Mouse (Mus musculus): ENCODE results near the gene Dnmt3l. TPM values are rescaled to one million over a fixed set of nuclear protein-coding genes. Genes with fewer than 3 reads are reported as not detected.
A peak's percentile ranks its signal among the peaks of the same experiment; 100 is the strongest.

The Dnmt3l gene
- 0.13 and 0.37 TPM in 2 replicates for polyA plus RNA-seq (2015; fragmentation: Nextera tagmentation; extraction: Ambion mirVana)

DNA sequence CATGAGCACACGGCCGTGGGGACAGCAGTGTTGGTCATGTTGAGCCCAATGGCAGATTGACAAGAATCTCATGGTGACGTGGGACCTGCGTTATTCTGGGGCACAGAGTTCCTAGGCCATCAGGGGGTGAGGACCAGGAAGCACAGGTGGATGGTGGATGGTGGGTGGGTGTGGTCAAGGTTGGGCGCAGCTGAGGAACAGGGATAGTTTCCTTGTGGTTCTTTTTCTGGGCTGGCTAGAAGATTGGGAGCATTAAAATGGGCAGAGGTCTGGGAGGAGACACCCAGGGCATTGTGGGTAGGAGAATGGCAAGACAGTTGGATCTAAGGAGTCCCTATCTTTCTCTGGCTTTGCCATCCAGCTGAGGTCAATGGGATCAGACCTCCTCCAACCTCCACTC is at the start of gene Dnmt3l:
TSS of gene Dnmt3l (plus strand) at position 301 of the 400 bp plus-strand sequence.
- Histone ChIP-seq H3K36me3 (no peaks in the 10 kb centered on the region), H3K9me3 (no peaks in the 10 kb centered on the region), H3K27ac (replicated peaks) (no peak within 1 kb of the TSS), H3K4me3 (no peak within 1 kb of the TSS), H3K9ac (no peak within 1 kb of the TSS), H3K4me1 (peaks cover 9% of the 10 kb centered on the region; the same call in 1 of the 2 replicates), H3K27me3 (replicated peaks) (peaks cover 35% of the 10 kb centered on the region), H3K4me2 (no peak within 1 kb of the TSS)
- no peak for ATAC-seq (ENCODE audit: extremely low read depth, insufficient number of reproducible peaks, low FRiP score, low TSS enrichment)
- 90% methylated on average over 5 of the region's 5 CpGs for WGBS

DNA sequence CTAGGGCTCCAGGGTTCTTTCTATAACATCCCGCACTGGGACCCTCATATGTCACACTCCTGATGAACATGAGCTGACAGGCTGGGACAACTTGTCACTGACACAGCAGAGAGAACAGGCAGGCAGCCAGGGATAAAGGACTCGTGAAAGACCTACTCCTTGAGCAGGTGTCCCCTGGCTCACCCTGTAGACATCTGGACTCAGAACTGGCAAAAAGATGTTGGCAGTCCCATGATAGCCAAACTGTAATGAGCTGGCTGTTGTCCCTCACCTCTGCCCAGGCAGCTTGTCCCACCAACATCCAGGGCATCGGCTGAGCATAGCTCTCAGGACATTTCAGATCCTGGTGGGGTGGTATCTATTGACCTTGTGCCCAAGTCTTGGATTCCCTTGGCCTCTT is 46.1 kb upstream of the Dnmt3l start:
- 80% methylated on average over 3 of the region's 3 CpGs for WGBS
- Histone ChIP-seq H3K4me1 (no peaks in the 10 kb centered on the region), H3K27ac (replicated peaks) (no peak overlapping the region), H3K36me3 (peaks cover 100% of the 10 kb centered on the region), H3K9me3 (no peaks in the 10 kb centered on the region), H3K27me3 (replicated peaks) (no peaks in the 10 kb centered on the region), H3K4me3 (no peak overlapping the region), H3K9ac (no peak overlapping the region), H3K4me2 (no peak overlapping the region)
- ATAC-seq (ENCODE audit: extremely low read depth, insufficient number of reproducible peaks, low FRiP score, low TSS enrichment): no peak

DNA sequence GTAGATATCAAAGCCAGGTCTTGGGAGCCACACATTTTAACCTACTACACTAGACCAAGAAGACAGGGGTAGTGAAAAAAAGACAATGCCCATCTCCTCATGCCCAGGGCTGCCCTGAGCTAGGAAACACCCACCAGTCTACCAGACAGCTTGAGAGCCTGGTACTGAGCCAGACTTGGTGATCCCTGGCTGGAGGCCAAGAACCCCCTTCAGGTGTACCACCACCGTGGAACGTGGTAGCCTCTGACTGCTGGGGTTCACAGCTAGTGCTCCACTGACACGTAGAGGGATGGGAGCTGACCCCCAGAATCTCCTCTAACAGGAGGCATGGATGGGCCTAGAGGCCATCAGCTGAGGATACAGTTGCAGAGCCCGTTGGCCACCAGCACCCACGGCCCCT is 41.5 kb upstream of the Dnmt3l start:
- WGBS: 91% methylated on average over 5 of the region's 5 CpGs
- H3K36me3 ChIP-seq: peaks cover 99% of the 10 kb centered on the region
- no peak for ATAC-seq (ENCODE audit: extremely low read depth, insufficient number of reproducible peaks, low FRiP score, low TSS enrichment)

DNA sequence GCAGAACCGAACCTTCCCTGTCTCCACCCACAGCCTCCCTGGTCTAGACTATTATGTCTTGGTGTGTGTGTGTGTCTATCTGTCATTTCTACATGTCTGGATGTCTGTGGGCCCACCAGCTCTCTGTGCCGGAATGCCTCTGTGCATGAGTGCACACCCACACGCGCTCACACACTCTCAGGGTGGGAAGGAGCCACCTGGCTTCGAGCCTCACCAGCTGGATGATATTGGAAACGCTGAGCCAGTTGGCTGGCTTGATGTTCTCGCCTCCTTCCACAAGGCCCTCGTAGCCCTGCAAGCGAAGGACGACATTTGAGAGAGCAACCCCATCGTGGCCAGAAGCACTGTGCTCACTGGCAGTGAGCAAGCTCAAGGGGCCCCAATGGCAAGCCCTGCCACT is 40.0 kb upstream of the Dnmt3l start:
- no peak for ATAC-seq (ENCODE audit: extremely low read depth, insufficient number of reproducible peaks, low FRiP score, low TSS enrichment)
- H3K9ac ChIP-seq: no peak overlapping the region
- WGBS: 87% methylated on average over 11 of the region's 11 CpGs

More for the DNA sequence above, 41.5 kb upstream of the Dnmt3l start:
- Histone ChIP-seq H3K9ac (no peak overlapping the region), H3K27me3 (replicated peaks) (no peaks in the 10 kb centered on the region), H3K27ac (replicated peaks) (no peak overlapping the region), H3K4me3 (no peak overlapping the region), H3K9me3 (no peaks in the 10 kb centered on the region), H3K4me2 (no peak overlapping the region), H3K4me1 (peaks cover 8% of the 10 kb centered on the region)

DNA sequence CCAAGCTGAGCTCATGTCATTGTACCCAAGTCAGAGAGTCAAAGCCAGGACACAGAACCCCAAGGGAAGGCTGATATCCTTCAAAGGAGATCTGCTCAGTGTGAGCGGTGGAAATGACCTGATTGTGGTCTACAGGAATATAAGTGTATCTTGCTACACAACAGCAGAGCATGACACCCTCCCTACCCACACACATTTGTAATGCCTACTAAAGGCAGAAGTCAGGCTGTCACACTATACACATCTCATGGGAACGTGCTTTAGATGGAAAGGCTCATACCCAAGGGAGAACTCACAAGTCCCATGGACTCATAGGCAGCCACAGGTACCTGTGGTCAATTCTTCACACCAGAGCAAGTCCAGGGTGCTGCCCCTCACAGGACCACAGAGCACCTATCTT is 39.4 kb upstream of the Dnmt3l start:
- Histone ChIP-seq H3K27ac (replicated peaks) (no peak overlapping the region), H3K36me3 (peaks cover 87% of the 10 kb centered on the region), H3K4me2 (no peak overlapping the region), H3K4me1 (peaks cover 29% of the 10 kb centered on the region), H3K9ac (no peak overlapping the region), H3K27me3 (replicated peaks) (no peaks in the 10 kb centered on the region), H3K9me3 (no peaks in the 10 kb centered on the region), H3K4me3 (no peak overlapping the region)
- no peak for ATAC-seq (ENCODE audit: extremely low read depth, insufficient number of reproducible peaks, low FRiP score, low TSS enrichment)
- 92% methylated on average over 2 of the region's 2 CpGs for WGBS

More for the DNA sequence above, 40.0 kb upstream of the Dnmt3l start:
- Histone ChIP-seq H3K9me3 (no peaks in the 10 kb centered on the region), H3K36me3 (peaks cover 92% of the 10 kb centered on the region), H3K27ac (replicated peaks) (no peak overlapping the region), H3K4me1 (peaks cover 24% of the 10 kb centered on the region), H3K4me2 (no peak overlapping the region), H3K4me3 (no peak overlapping the region), H3K27me3 (replicated peaks) (no peaks in the 10 kb centered on the region)

DNA sequence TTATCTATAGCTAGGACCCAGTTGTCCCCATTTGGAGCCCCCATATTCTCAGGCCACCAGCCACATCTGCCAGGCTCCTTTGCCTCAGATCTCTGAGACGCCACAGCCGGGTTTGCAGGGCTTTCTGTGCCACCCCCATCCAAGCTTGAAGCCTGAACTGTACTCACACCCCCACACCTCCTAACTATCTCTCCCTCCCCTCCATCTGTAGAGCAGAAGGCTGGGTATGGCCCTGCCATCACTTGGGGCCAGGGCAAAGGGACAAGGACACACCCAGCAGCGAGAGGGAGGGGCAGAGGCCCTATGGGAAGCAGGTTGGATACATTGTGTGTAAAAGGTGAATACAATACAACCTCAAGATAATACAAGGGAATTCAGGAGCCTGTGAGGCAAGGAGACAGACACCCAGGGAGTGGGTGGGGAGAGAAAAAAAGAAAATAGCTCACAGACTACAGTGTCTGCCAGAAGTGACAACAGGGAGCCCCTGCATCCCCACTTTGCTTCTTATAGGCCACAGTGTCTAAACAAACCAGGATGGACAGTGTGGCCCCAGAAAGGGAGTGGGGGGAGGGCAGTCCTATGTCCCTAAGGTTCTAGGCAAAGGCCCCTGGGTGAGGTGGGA is 37.2 kb upstream of the Dnmt3l start:
- WGBS: 83% methylated on average over 3 of the region's 3 CpGs
- H3K27ac ChIP-seq (replicated peaks): no peak overlapping the region
- peaks cover 64% of the 10 kb centered on the region for H3K36me3 ChIP-seq
- no peak overlapping the region for H3K4me2 ChIP-seq
- H3K9me3 ChIP-seq: no peaks in the 10 kb centered on the region
- H3K27me3 ChIP-seq (replicated peaks): no peaks in the 10 kb centered on the region
- no peak overlapping the region for H3K4me3 ChIP-seq
- ATAC-seq (ENCODE audit: extremely low read depth, insufficient number of reproducible peaks, low FRiP score, low TSS enrichment): no peak
- peaks cover 46% of the 10 kb centered on the region for H3K4me1 ChIP-seq
- 0 out of 2 replicates have a peak overlapping the region, but pooled peaks have one; percentile 38 for H3K9ac ChIP-seq

DNA sequence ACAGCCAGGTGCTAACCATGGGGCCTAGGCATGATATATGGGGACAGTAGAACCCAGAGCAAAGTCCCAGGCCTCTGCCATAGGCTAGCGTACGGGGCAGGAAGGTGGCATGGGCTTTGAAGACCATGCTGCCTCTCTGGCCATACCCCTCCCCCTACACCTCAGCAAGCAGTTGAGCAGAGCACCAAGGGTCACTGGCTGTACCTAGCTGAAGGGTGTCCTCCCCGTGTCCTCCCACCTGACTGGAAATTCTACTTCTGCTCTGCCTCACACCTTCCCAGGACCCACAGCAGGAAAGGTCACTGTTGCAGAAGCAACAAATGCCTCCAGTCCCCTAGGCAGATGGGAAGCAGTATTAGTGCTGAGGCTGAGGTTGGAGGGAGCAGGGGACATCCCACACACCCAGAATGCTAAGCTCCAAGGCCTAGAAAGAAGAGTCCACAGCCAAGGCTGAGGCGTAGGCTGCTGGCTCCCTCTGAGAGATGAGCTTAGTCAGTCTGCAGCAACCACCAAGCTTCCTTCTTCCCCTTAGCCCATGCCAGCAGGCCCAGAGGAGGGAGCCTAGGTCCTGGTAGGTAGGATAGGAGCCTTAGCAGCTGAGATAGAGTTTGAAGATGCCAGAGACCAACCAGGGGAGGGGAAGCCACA is 35.8 kb upstream of the Dnmt3l start:
- H3K27me3 ChIP-seq (replicated peaks): no peaks in the 10 kb centered on the region
- H3K27ac ChIP-seq (replicated peaks): no peak overlapping the region
- ATAC-seq (ENCODE audit: extremely low read depth, insufficient number of reproducible peaks, low FRiP score, low TSS enrichment): no peak
- H3K36me3 ChIP-seq: peaks cover 51% of the 10 kb centered on the region
- no peak overlapping the region for H3K4me3 ChIP-seq
- H3K9ac ChIP-seq: peak overlapping the region; percentile 96
- peak overlapping the region; percentile 95; the same call in 1 of the 2 replicates for H3K4me2 ChIP-seq
- peaks cover 51% of the 10 kb centered on the region for H3K4me1 ChIP-seq
- no peaks in the 10 kb centered on the region for H3K9me3 ChIP-seq
- WGBS: 90% methylated on average over 4 of the region's 4 CpGs

DNA sequence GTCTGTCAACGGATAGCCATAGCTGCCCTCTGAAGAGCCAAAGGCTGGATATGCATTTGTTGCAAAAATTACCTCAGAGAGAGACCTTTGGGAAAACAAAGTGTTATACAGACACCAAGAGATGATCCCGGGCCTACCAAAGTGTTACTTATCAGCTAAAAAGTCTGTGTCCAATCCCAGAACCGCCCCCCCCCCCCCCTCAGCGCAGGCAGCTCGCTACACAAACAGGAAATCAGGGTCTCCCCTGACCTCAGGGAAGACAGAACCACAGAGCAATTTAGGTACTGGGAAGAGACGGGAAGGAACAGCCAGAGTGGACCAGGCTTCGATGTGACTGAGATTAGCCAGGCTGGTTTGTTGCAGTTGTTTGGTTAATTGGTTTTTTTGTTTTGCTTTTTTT is 34.5 kb upstream of the Dnmt3l start:
- H3K4me3 ChIP-seq: peak overlapping the region; percentile 90
- no peak for ATAC-seq (ENCODE audit: extremely low read depth, insufficient number of reproducible peaks, low FRiP score, low TSS enrichment)
- H3K27ac ChIP-seq (replicated peaks): peak overlapping the region; percentile 100
- 40% methylated on average over 7 of the region's 7 CpGs for WGBS
- H3K27me3 ChIP-seq (replicated peaks): no peaks in the 10 kb centered on the region
- H3K4me2 ChIP-seq: peak overlapping the region; percentile 95
- H3K9ac ChIP-seq: peak overlapping the region; percentile 96
- H3K9me3 ChIP-seq: no peaks in the 10 kb centered on the region
- H3K36me3 ChIP-seq: peaks cover 38% of the 10 kb centered on the region
- H3K4me1 ChIP-seq: peaks cover 51% of the 10 kb centered on the region

DNA sequence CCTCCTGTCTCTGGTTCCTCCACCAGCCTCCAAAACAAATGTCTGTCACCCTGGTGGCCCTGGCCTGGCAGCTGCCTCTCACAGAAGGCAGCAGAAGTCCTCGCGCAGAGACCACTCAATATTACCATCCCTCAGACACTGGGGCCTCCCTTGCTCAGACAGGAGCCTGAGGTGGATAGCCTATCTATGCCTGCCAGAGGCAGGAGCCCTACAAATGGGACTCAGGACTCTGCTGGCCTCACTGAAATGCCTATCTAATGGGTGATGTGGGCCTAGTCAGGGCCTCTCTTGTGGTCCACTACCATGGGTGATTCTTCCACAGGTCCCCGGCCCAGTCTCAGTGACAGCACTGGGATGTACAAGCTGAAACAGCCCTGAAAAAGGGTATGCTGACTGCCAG is 33.6 kb upstream of the Dnmt3l start:
- ATAC-seq (ENCODE audit: extremely low read depth, insufficient number of reproducible peaks, low FRiP score, low TSS enrichment): no peak
- Histone ChIP-seq H3K27me3 (replicated peaks) (no peaks in the 10 kb centered on the region), H3K4me1 (peaks cover 51% of the 10 kb centered on the region), H3K4me2 (peak overlapping the region; percentile 95), H3K36me3 (peaks cover 28% of the 10 kb centered on the region), H3K9ac (peak overlapping the region; percentile 96), H3K27ac (replicated peaks) (peak overlapping the region; percentile 100), H3K4me3 (peak overlapping the region; percentile 90), H3K9me3 (no peaks in the 10 kb centered on the region)
- 61% methylated on average over 3 of the region's 3 CpGs for WGBS

DNA sequence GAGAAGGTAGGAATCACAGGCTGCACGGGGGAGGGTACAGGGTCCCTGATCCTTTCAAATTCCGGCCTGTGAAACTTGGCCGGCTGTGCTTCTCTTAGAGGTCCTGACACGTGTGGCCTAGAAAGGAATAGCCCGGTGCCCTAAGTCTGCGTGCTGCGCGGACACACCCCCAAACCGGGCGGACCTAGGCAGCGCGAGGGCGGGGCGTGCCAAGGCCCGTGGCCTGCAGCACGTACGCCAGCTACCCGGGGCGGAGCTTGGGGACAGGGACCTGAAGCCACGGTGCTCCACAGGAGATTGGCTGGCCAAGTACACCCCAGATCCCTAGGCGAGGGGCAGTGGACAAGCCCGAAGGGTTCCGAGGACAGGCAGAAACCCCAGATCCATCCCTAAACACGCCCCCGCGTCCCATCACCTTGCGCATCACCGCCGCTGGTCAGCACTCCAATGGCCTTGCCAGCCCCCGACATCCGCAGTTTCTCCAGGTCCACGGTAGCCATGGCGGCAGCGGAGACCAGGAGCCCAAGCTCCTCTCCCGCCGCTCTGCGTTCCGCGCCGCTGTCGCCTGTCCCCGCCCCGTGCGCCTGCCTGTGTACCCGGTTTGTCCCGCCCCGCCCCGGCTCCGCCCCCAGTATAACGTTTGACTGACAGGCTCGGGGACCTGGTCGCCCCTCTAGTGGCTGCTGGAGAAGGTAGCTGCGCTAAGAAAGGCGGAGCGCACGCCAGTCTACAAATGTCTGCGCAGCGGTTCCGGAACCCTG is 32.4 kb upstream of the Dnmt3l start:
- under 1% methylated on average over 55 of the region's 59 CpGs for whole genome bisulfite sequencing
- peak; percentile 92 for ATAC-seq (ENCODE audit: extremely low read depth, insufficient number of reproducible peaks, low FRiP score, low TSS enrichment)

DNA sequence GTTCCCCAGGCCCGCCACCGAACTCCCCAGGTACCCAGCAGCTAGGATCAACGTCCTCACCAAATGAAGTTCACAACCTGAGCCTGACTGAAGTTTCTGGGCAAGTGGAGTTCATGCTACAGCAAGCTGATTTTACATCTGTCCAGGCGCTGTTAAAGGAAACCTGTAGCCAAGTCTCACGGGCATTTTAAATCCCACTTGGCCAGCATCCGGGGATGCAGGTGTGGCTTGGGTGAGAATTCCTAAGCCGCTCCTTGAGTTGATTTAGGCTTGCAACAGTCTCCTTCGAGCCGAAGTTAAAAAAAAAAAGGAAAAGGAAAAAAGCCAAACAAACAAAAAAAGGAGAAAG is 31.8 kb upstream of the Dnmt3l start, which contains the start of gene Pfkl:
TSS of gene Pfkl (minus strand) at position 139 of the 349 bp plus-strand sequence.
- no peak for ATAC-seq (ENCODE audit: extremely low read depth, insufficient number of reproducible peaks, low FRiP score, low TSS enrichment)
- Histone ChIP-seq H3K4me3 (peak within 1 kb of the TSS; percentile 90), H3K27me3 (replicated peaks) (no peaks in the 10 kb centered on the region), H3K36me3 (peaks cover 12% of the 10 kb centered on the region), H3K9ac (peak within 1 kb of the TSS; percentile 96), H3K9me3 (no peaks in the 10 kb centered on the region; the same call in 1 of the 2 replicates), H3K4me1 (peaks cover 45% of the 10 kb centered on the region), H3K27ac (replicated peaks) (peak within 1 kb of the TSS; percentile 100), H3K4me2 (peak within 1 kb of the TSS; percentile 95)
- WGBS: 2% methylated on average over 9 of the region's 9 CpGs

More for the DNA sequence above, 32.4 kb upstream of the Dnmt3l start:
- Histone ChIP-seq H3K4me1 (peaks cover 50% of the 10 kb centered on the region), H3K36me3 (peaks cover 18% of the 10 kb centered on the region), H3K4me2 (peak overlapping the region; percentile 95), H3K27me3 (replicated peaks) (no peaks in the 10 kb centered on the region), H3K27ac (replicated peaks) (peak overlapping the region; percentile 100), H3K9ac (peak overlapping the region; percentile 96), H3K4me3 (peak overlapping the region; percentile 90), H3K9me3 (no peaks in the 10 kb centered on the region)

Measured in heart, embryonic 13.5 days (tissue).